ENCODE assay signal across 9 mouse cellular contexts in genomic region chr1:86523776-86524618, GRCm38 (mm10). TPM values are rescaled to one million over a fixed set of nuclear protein-coding genes. Genes with fewer than 3 reads are reported as not detected.
A peak's percentile ranks its signal among the peaks of the same experiment; 100 is the strongest.
DNase-seq lines count a peak whose midpoint lies in the region; ATAC-seq and TF ChIP-seq lines count a peak whose summit lies in the region.
"Had no signal": no experiment of that assay in that cellular context is flagged by ENCODE, and none has a peak within 500 bp of the region (broad histone marks: within the 10 kb centered on the region; RNA-seq: fewer than 3 reads in every experiment).

No protein-coding gene starts in this region.

- H3K4me2 ChIP-seq in forebrain, embryonic 12.5 days = peak overlapping the region; percentile 81
- H3K4me2 ChIP-seq in liver, embryonic 14.5 days (ENCODE audit: low read depth) = peak overlapping the region; percentile 100

- 78% methylated on average over 8 of the region's 8 CpGs for WGBS in heart, embryonic 10.5 days
- 90% methylated on average over 8 of the region's 8 CpGs for WGBS in forebrain, embryonic 12.5 days
- 37% methylated on average over 8 of the region's 8 CpGs for WGBS in liver, embryonic 14.5 days (ENCODE audit: insufficient replicate concordance)

- TF ChIP-seq EP300 in ES-Bruce4 (IDR thresholded peaks at IDR 0.05; ENCODE audit: insufficient read depth, low read depth, low read length) = 0 out of 2 replicates have a peak, but pooled peaks have one; percentile 49
- peak; percentile 66 for TF ChIP-seq EP300 in liver, embryonic 14.5 days (IDR thresholded peaks at IDR 0.05; ENCODE audit: low read depth)

- no peak for DNase-seq in heart, embryonic 10.5 days (ENCODE audit: low spot score)
- DNase-seq in heart, adult 9 months (ENCODE audit: low spot score in 2 of 2) = no peak
- peak; percentile 60 to 73 (median 67) for DNase-seq in liver, embryonic 14.5 days (ENCODE audit: low read depth in 3 of 3, low spot score in 3 of 3)
- DNase-seq in adrenal gland, postnatal 36 days = no peak
- DNase-seq in natural killer cell, adult 2 months (ENCODE audit: low spot score in 2 of 2) = no peak

- H3K9ac ChIP-seq in ES-Bruce4 (ENCODE audit: low read depth, poor library complexity, severe bottlenecking) = peak overlapping the region; percentile 93
- peak overlapping the region; percentile 84; the same call in 1 of the 2 replicates for H3K9ac ChIP-seq in forebrain, embryonic 12.5 days
- H3K9ac ChIP-seq in liver, embryonic 14.5 days (replicated peaks) = peak overlapping the region; percentile 71

- TF ChIP-seq POLR2A in ES-Bruce4 (IDR thresholded peaks at IDR 0.05; ENCODE audit: insufficient read depth, low read length) = no peak

- H3K27me3 ChIP-seq in heart, embryonic 10.5 days (ENCODE audit: insufficient read depth, poor library complexity, severe bottlenecking) = no peaks in the 10 kb centered on the region
- H3K27me3 ChIP-seq in ES-Bruce4 (ENCODE audit: control insufficient read depth, insufficient read depth, low read length, poor library complexity, severe bottlenecking) = no peaks in the 10 kb centered on the region
- no peaks in the 10 kb centered on the region for H3K27me3 ChIP-seq in forebrain, embryonic 12.5 days
- no peaks in the 10 kb centered on the region for H3K27me3 ChIP-seq in liver, embryonic 14.5 days (ENCODE audit: control insufficient read depth, insufficient read depth, low read length)

- no peak for TF ChIP-seq CTCF in ES-Bruce4 (IDR thresholded peaks at IDR 0.05; ENCODE audit: low read depth, low read length)
- TF ChIP-seq CTCF in liver, embryonic 14.5 days (IDR thresholded peaks at IDR 0.05; ENCODE audit: low read depth) = no peak

- ATAC-seq in forebrain, embryonic 12.5 days (ENCODE audit: low FRiP score) = no peak
- ATAC-seq in liver, embryonic 14.5 days (ENCODE audit: insufficient read depth) = peak; percentile 4; the same call in 1 of the 2 replicates
- ATAC-seq in granulocyte monocyte progenitor cell, adult 5-6 weeks (replicated peaks; ENCODE audit: poor library complexity, severe bottlenecking) = no peak

- H3K36me3 ChIP-seq in heart, embryonic 10.5 days = peaks cover 14% of the 10 kb centered on the region
- peaks cover 20% of the 10 kb centered on the region for H3K36me3 ChIP-seq in ES-Bruce4 (ENCODE audit: control insufficient read depth, insufficient read depth, low read length, poor library complexity, severe bottlenecking)
- H3K36me3 ChIP-seq in forebrain, embryonic 12.5 days (replicated peaks) = peaks cover 5% of the 10 kb centered on the region
- peaks cover 6% of the 10 kb centered on the region for H3K36me3 ChIP-seq in liver, embryonic 14.5 days (replicated peaks; ENCODE audit: control insufficient read depth, insufficient read depth, low read depth)

- no peaks in the 10 kb centered on the region for H3K9me3 ChIP-seq in heart, embryonic 10.5 days
- H3K9me3 ChIP-seq in ES-Bruce4 (replicated peaks; ENCODE audit: control insufficient read depth, insufficient read depth, low read length, poor library complexity, severe bottlenecking) = no peaks in the 10 kb centered on the region
- H3K9me3 ChIP-seq in forebrain, embryonic 12.5 days = no peaks in the 10 kb centered on the region
- H3K9me3 ChIP-seq in liver, embryonic 14.5 days (ENCODE audit: control insufficient read depth, low read length) = no peaks in the 10 kb centered on the region
- H3K9me3 ChIP-seq: G1E had no signal

- peak overlapping the region; percentile 99; the same call in 1 of the 2 replicates for H3K4me3 ChIP-seq in heart, embryonic 10.5 days
- H3K4me3 ChIP-seq in ES-Bruce4 (ENCODE audit: low read depth, low read length) = no peak overlapping the region
- no peak overlapping the region; the same call in 1 of the 2 replicates for H3K4me3 ChIP-seq in forebrain, embryonic 12.5 days (replicated peaks)
- no peak overlapping the region for H3K4me3 ChIP-seq in liver, embryonic 14.5 days (ENCODE audit: insufficient read depth in 1 of 2, low read depth in 2 of 2, low read length in 2 of 2)

- peak overlapping the region; percentile 95 for H3K27ac ChIP-seq in heart, embryonic 10.5 days
- peak overlapping the region; percentile 63 for H3K27ac ChIP-seq in ES-Bruce4 (ENCODE audit: insufficient read depth, low read length)
- peak overlapping the region; percentile 100 for H3K27ac ChIP-seq in forebrain, embryonic 12.5 days
- peak overlapping the region; percentile 91 for H3K27ac ChIP-seq in liver, embryonic 14.5 days

- peaks cover 43% of the 10 kb centered on the region for H3K4me1 ChIP-seq in heart, embryonic 10.5 days
- H3K4me1 ChIP-seq in ES-Bruce4 (ENCODE audit: control insufficient read depth, insufficient read depth, low read length) = peaks cover 4% of the 10 kb centered on the region
- H3K4me1 ChIP-seq in forebrain, embryonic 12.5 days = peaks cover 22% of the 10 kb centered on the region
- peaks cover 17 to 20% of the 10 kb centered on the region in 2 experiments for H3K4me1 ChIP-seq in liver, embryonic 14.5 days (replicated peaks; ENCODE audit: control insufficient read depth in 2 of 2, insufficient read depth in 2 of 2, low read length in 1 of 2)

RNA-seq across cellular contexts. Expression of gene Ptma, which starts 2.5 kb away (rescaled TPM):
- polyA plus RNA-seq in heart, embryonic 10.5 days (2016; fragmentation: Nextera tagmentation; extraction: Ambion mirVana) = 1,013 and 1,650 TPM in 2 replicates
- polyA plus RNA-seq in ES-Bruce4 (2011; ENCODE audit: insufficient read depth, insufficient read length, low read depth, missing spikeins) = 3,893 and 3,930 TPM in 2 replicates
- polyA plus RNA-seq in forebrain, embryonic 12.5 days (2016; fragmentation: Nextera tagmentation; extraction: Ambion mirVana) = 3,257 and 3,328 TPM in 2 replicates
- 466 and 1,286 TPM in 2 replicates for polyA plus RNA-seq in liver, embryonic 14.5 days (2012; rRNA removed)
- polyA plus RNA-seq in liver, embryonic 14.5 days (2014; fragmentation: Nextera tagmentation; extraction: Ambion mirVana) = 993 and 1,059 TPM in 2 replicates
- total RNA-seq in adrenal gland, postnatal 36 days (2021) = 100 to 1,000 TPM; 546 to 552 TPM
- 3,814 and 3,953 TPM in 2 replicates for total RNA-seq in granulocyte monocyte progenitor cell, adult 5-6 weeks (2014; fragmentation: Nextera tagmentation)
- total RNA-seq in granulocyte monocyte progenitor cell, adult 5-6 weeks (2017) = 7,771 and 8,789 TPM in 2 replicates

RNA-seq across cellular contexts. Expression of gene Pde6d, which starts 58.4 kb away (rescaled TPM):
- 69.7 and 73.6 TPM in 2 replicates for polyA plus RNA-seq in heart, embryonic 10.5 days (2016; fragmentation: Nextera tagmentation; extraction: Ambion mirVana)
- polyA plus RNA-seq in ES-Bruce4 (2011; ENCODE audit: insufficient read depth, insufficient read length, low read depth, missing spikeins) = 23.5 and 30.1 TPM in 2 replicates
- polyA plus RNA-seq in forebrain, embryonic 12.5 days (2016; fragmentation: Nextera tagmentation; extraction: Ambion mirVana) = 91.7 TPM in 2 replicates
- 18.0 and 20.0 TPM in 2 replicates for polyA plus RNA-seq in liver, embryonic 14.5 days (2012; rRNA removed)
- polyA plus RNA-seq in liver, embryonic 14.5 days (2014; fragmentation: Nextera tagmentation; extraction: Ambion mirVana) = 23.6 and 25.2 TPM in 2 replicates
- 10 to 100 TPM; 31.2 to 35.7 TPM for total RNA-seq in adrenal gland, postnatal 36 days (2021)
- 57.7 and 68.0 TPM in 2 replicates for total RNA-seq in granulocyte monocyte progenitor cell, adult 5-6 weeks (2014; fragmentation: Nextera tagmentation)
- total RNA-seq in granulocyte monocyte progenitor cell, adult 5-6 weeks (2017) = 32.0 and 33.0 TPM in 2 replicates

RNA-seq across cellular contexts. Expression of gene Cops7b, which starts 58.7 kb away (rescaled TPM):
- 41.3 and 45.9 TPM in 2 replicates for polyA plus RNA-seq in heart, embryonic 10.5 days (2016; fragmentation: Nextera tagmentation; extraction: Ambion mirVana)
- 31.7 and 36.2 TPM in 2 replicates for polyA plus RNA-seq in ES-Bruce4 (2011; ENCODE audit: insufficient read depth, insufficient read length, low read depth, missing spikeins)
- polyA plus RNA-seq in forebrain, embryonic 12.5 days (2016; fragmentation: Nextera tagmentation; extraction: Ambion mirVana) = 59.9 and 64.6 TPM in 2 replicates
- polyA plus RNA-seq in liver, embryonic 14.5 days (2012; rRNA removed) = 16.3 and 16.5 TPM in 2 replicates
- 11.4 and 12.2 TPM in 2 replicates for polyA plus RNA-seq in liver, embryonic 14.5 days (2014; fragmentation: Nextera tagmentation; extraction: Ambion mirVana)
- total RNA-seq in adrenal gland, postnatal 36 days (2021) = 10 to 100 TPM; 12.7 to 13.0 TPM
- 22.1 and 29.3 TPM in 2 replicates for total RNA-seq in granulocyte monocyte progenitor cell, adult 5-6 weeks (2014; fragmentation: Nextera tagmentation)
- 19.9 and 24.2 TPM in 2 replicates for total RNA-seq in granulocyte monocyte progenitor cell, adult 5-6 weeks (2017)

Comparison
In these comparisons a context has a peak if more than half of its experiments do, and no peak if none do; other contexts are left out.
1. DNase-seq: peak in liver, embryonic 14.5 days (3 of 3); none in heart, embryonic 10.5 days (single experiment), heart, adult 9 months (0 of 2), adrenal gland, postnatal 36 days (0 of 2) and natural killer cell, adult 2 months (0 of 2).
2. Peak in every context shown above with its lines, with median percentiles within 50 percentile points of each other: H3K27ac ChIP-seq and H3K9ac ChIP-seq.